Mouse (Mus musculus) left cerebral cortex, postnatal 25 days (tissue): ENCODE measurements around the gene Mcrs1. TPM values are rescaled to one million over a fixed set of nuclear protein-coding genes. Genes with fewer than 3 reads are reported as not detected.
"Not testable (repeated sequence)": the region's sequence is repeated elsewhere in the genome, so short reads cannot be mapped to it uniquely, and the experiment has no call there.

Source experiments
- DNase-seq, 2 experiments: peaks; one replicate each; pipeline ENCODE4 v3.0.0; 2022; ENCODE audit warnings: low spot score in 2 of 2, mixed read lengths in 1 of 2
- intact Hi-C: fragments of 180-260 bp; cut with DNase I; formaldehyde crosslinking; loops from one replicate; pipeline ENCODE4 v1.15.1; 2025
- total RNA-seq, 2 experiments: library from RNA; stranded (reverse); gene quantifications; 2 replicates each; pipeline ENCODE4 v1.2.3; 2021

Gene Mcrs1
- total RNA-seq, 2 experiments from 2014 or later = 80.1 to 81.0 TPM

- DNase-seq, intact Hi-C loops: not testable (repeated sequence)
Measured at GRCm38 (mm10) chr15:99253175-99253479, 1.4 kb upstream of the Mcrs1 start.

- intact Hi-C loops = no loop called here
- no peak for DNase-seq
Measured at GRCm38 (mm10) chr15:99252381-99253174, 817 bp upstream of the Mcrs1 start.

GRCm38 (mm10) chr15:99251111-99251510 lies 650 bp downstream of the Mcrs1 start:
- intact Hi-C loops = not testable (repeated sequence)

GRCm38 (mm10) chr15:99249938-99250337 lies 1.8 kb downstream of the Mcrs1 start:
- no peak for DNase-seq
- intact Hi-C loops = loop anchor here (1.0 to 2.0 kb wide), 2 partner anchors 13 to 26 kb away; partner anchors contain the start of gene Kcnh3

More at GRCm38 (mm10) chr15:99251111-99251510, 650 bp downstream of the Mcrs1 start:
- DNase-seq = not testable (repeated sequence)

- intact Hi-C loops = loop anchor here (1.0 to 2.0 kb wide), 2 partner anchors 14 to 25 kb away; partner anchors contain the start of gene Kcnh3
- peak; percentile 81 to 95 for DNase-seq
Measured at GRCm38 (mm10) chr15:99248972-99249371, 2.8 kb downstream of the Mcrs1 start.

- intact Hi-C loops, DNase-seq: not testable (repeated sequence)
Measured at GRCm38 (mm10) chr15:99246736-99247135, 5.0 kb downstream of the Mcrs1 start.

- intact Hi-C loops = no loop called here
- DNase-seq = no peak
Measured at GRCm38 (mm10) chr15:99242045-99242444, 9.7 kb downstream of the Mcrs1 start.

GRCm38 (mm10) chr15:99241249-99241648 lies 10.5 kb downstream of the Mcrs1 start:
- no peak for DNase-seq
- intact Hi-C loops = no loop called here

GRCm38 (mm10) chr15:99240129-99240528 lies 11.6 kb downstream of the Mcrs1 start:
- no peak for DNase-seq
- intact Hi-C loops = no loop called here

GRCm38 (mm10) chr15:99238006-99238405 lies 13.8 kb downstream of the Mcrs1 start:
- no peak for DNase-seq
- intact Hi-C loops = no loop called here

GRCm38 (mm10) chr15:99234326-99235010 lies 17.3 kb downstream of the Mcrs1 start:
- DNase-seq = no peak
- intact Hi-C loops = no loop called here

- intact Hi-C loops = no loop called here
- DNase-seq = no peak
Measured at GRCm38 (mm10) chr15:99233719-99234118, 18.0 kb downstream of the Mcrs1 start.

GRCm38 (mm10) chr15:99231998-99232397 lies 19.8 kb downstream of the Mcrs1 start:
- intact Hi-C loops = no loop called here
- peak in 1 of 2 experiments; percentile 37 for DNase-seq

- intact Hi-C loops = no loop called here
Measured at GRCm38 (mm10) chr15:99226090-99226489, 25.7 kb downstream of the Mcrs1 start.

GRCm38 (mm10) chr15:99225081-99225810 lies 26.5 kb downstream of the Mcrs1 start:
- intact Hi-C loops = no loop called here
- peak; percentile 67 to 83 for DNase-seq

More at GRCm38 (mm10) chr15:99226090-99226489, 25.7 kb downstream of the Mcrs1 start:
- DNase-seq = no peak

GRCm38 (mm10) chr15:99224208-99224911 lies 27.4 kb downstream of the Mcrs1 start, which contains the start of gene Kcnh3:
TSS of gene Kcnh3 (plus strand) at chr15:99224861.
- DNase-seq = peak; percentile 78 to 88
- intact Hi-C loops = loop anchor here (1.0 to 5.0 kb wide), 3 partner anchors 25 to 417 kb away; partner anchors contain the start of gene Ddn

GRCm38 (mm10) chr15:99223585-99224207 lies 28.1 kb downstream of the Mcrs1 start:
- DNase-seq = peak; percentile 70 to 88
- intact Hi-C loops = loop anchor here (1.0 to 5.0 kb wide), 3 partner anchors 26 to 416 kb away; partner anchors contain the start of gene Ddn

GRCm38 (mm10) chr15:99222794-99223584 lies 28.8 kb downstream of the Mcrs1 start:
- no peak for DNase-seq

More at GRCm38 (mm10) chr15:99222794-99223584, 28.8 kb downstream of the Mcrs1 start:
- intact Hi-C loops = loop anchor here (5.0 kb wide), 2 partner anchors 39 to 416 kb away; partner anchors contain the start of gene Ddn
